Comparison of ENCODE assay signal across 13 mouse cellular contexts in the genomic region with DNA sequence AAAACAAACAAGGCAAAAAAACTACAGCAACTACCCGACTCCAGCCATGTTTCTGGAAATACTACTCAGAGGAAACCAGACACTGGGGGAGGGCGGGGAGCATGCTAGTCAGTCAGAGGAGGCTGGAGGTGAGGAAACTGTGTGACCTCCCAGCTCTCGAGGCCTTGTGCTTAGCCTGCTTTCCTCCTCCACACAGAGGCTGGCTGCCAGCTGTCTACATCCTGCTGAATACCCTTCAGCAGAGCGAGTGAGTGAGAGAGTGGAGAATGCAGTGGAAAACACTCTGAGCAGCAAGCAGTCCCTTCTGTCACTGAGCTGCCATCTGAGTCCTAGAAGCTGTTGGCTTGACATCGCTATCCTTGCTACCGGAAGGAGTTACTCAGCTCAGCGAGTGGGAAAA. TPM values are rescaled to one million over a fixed set of nuclear protein-coding genes. Genes with fewer than 3 reads are reported as not detected.
DNase-seq lines count a peak whose midpoint lies in the region; ATAC-seq and TF ChIP-seq lines count a peak whose summit lies in the region.
"Had no signal": no experiment of that assay in that cellular context is flagged by ENCODE, and none has a peak within 500 bp of the region (broad histone marks: within the 10 kb centered on the region; RNA-seq: fewer than 3 reads in every experiment).

No protein-coding gene starts in this region.

- H3K4me1 ChIP-seq in hindbrain, embryonic 10.5 days (replicated peaks): 0 out of 2 replicates have a peak, but pooled peaks cover 3% of the 10 kb centered on the region
- no peaks in the 10 kb centered on the region for H3K4me1 ChIP-seq in hindbrain, embryonic 16.5 days (ENCODE audit: control insufficient read depth, insufficient read depth, low read depth, low read length)
- no peaks in the 10 kb centered on the region for H3K4me1 ChIP-seq in stomach, embryonic 14.5 days (ENCODE audit: control insufficient read depth, insufficient read depth, low read length)
- H3K4me1 ChIP-seq in stomach, postnatal 0 days (replicated peaks; ENCODE audit: control insufficient read depth, insufficient read depth): no peaks in the 10 kb centered on the region
- H3K4me1 ChIP-seq in thymus, adult 2 months (replicated peaks; ENCODE audit: control insufficient read depth, insufficient read depth, low read length): no peaks in the 10 kb centered on the region

- no peak for TF ChIP-seq POLR2A in thymus, adult 2 months (IDR thresholded peaks at IDR 0.05; ENCODE audit: control insufficient read depth, extremely low read depth, insufficient read depth, low read length, poor library complexity)

- no peaks in the 10 kb centered on the region for H3K9me3 ChIP-seq in hindbrain, embryonic 10.5 days
- H3K9me3 ChIP-seq in hindbrain, embryonic 16.5 days (ENCODE audit: control insufficient read depth, low read length): no peaks in the 10 kb centered on the region
- peaks cover 4% of the 10 kb centered on the region; the same call in 1 of the 2 replicates for H3K9me3 ChIP-seq in stomach, embryonic 14.5 days (ENCODE audit: control insufficient read depth, low read depth, low read length)
- no peaks in the 10 kb centered on the region for H3K9me3 ChIP-seq in stomach, postnatal 0 days (ENCODE audit: control insufficient read depth, low read length)

- no peaks in the 10 kb centered on the region for H3K27me3 ChIP-seq in hindbrain, embryonic 10.5 days (ENCODE audit: insufficient read depth, poor library complexity, severe bottlenecking)
- no peaks in the 10 kb centered on the region for H3K27me3 ChIP-seq in hindbrain, embryonic 16.5 days (replicated peaks; ENCODE audit: control insufficient read depth, insufficient read depth, low read length)
- no peaks in the 10 kb centered on the region for H3K27me3 ChIP-seq in stomach, embryonic 14.5 days (ENCODE audit: control insufficient read depth, insufficient read depth, low read length)
- no peaks in the 10 kb centered on the region for H3K27me3 ChIP-seq in stomach, postnatal 0 days (ENCODE audit: control insufficient read depth, insufficient read depth, low read length)
- H3K27me3 ChIP-seq in thymus, adult 2 months (ENCODE audit: control insufficient read depth, insufficient read depth, low read length): no peaks in the 10 kb centered on the region

- no peak overlapping the region for H3K27ac ChIP-seq in hindbrain, embryonic 10.5 days
- H3K27ac ChIP-seq in hindbrain, embryonic 16.5 days (ENCODE audit: low read depth, low read length): no peak overlapping the region; the same call in 1 of the 2 replicates
- no peak overlapping the region for H3K27ac ChIP-seq in stomach, embryonic 14.5 days (ENCODE audit: low read length)
- no peak overlapping the region for H3K27ac ChIP-seq in stomach, postnatal 0 days (replicated peaks)
- H3K27ac ChIP-seq in thymus, adult 2 months (ENCODE audit: control insufficient read depth, insufficient read depth, low read length): no peak overlapping the region

- no peak for TF ChIP-seq CTCF in stomach, postnatal 0 days (IDR thresholded peaks at IDR 0.05; ENCODE audit: low read depth)
- TF ChIP-seq CTCF in thymus, adult 2 months (IDR thresholded peaks at IDR 0.05; ENCODE audit: borderline replicate concordance, control insufficient read depth, extremely low read depth, insufficient read depth, low read length, poor library complexity): no peak

- no peak overlapping the region for H3K4me2 ChIP-seq in hindbrain, embryonic 16.5 days (ENCODE audit: low read length)
- no peak overlapping the region for H3K4me2 ChIP-seq in stomach, embryonic 14.5 days (replicated peaks; ENCODE audit: low read depth, low read length)
- H3K4me2 ChIP-seq in stomach, postnatal 0 days (replicated peaks; ENCODE audit: low read depth): no peak overlapping the region

- DNase-seq in hindbrain, embryonic 10.5 days (ENCODE audit: low spot score): peak; percentile 10
- no peak for DNase-seq in stomach, postnatal 0 days (ENCODE audit: low spot score)
- peak; percentile 34 for DNase-seq in layer of hippocampus, postnatal 10 days (ENCODE audit: low spot score in 2 of 2)
- peak; percentile 22 for DNase-seq in telencephalon, adult 2 months (ENCODE audit: low read depth, low spot score)
- DNase-seq in thymus, adult 2 months: no peak
- no peak for DNase-seq in thymus, postnatal 25 days

- H3K4me3 ChIP-seq in hindbrain, embryonic 10.5 days: no peak overlapping the region
- H3K4me3 ChIP-seq in hindbrain, embryonic 16.5 days (ENCODE audit: low read length): no peak overlapping the region
- H3K4me3 ChIP-seq in stomach, embryonic 14.5 days (ENCODE audit: low read depth, low read length): no peak overlapping the region
- no peak overlapping the region for H3K4me3 ChIP-seq in stomach, postnatal 0 days (ENCODE audit: low read depth, low read length)
- H3K4me3 ChIP-seq in thymus, adult 2 months (ENCODE audit: control insufficient read depth, insufficient read depth, low read length): no peak overlapping the region
- H3K4me3 ChIP-seq: erythroblast, embryonic 14.5 days had no signal

- no peaks in the 10 kb centered on the region for H3K36me3 ChIP-seq in hindbrain, embryonic 10.5 days
- H3K36me3 ChIP-seq in hindbrain, embryonic 16.5 days (ENCODE audit: control insufficient read depth, insufficient read depth, low read length): no peaks in the 10 kb centered on the region
- no peaks in the 10 kb centered on the region for H3K36me3 ChIP-seq in stomach, embryonic 14.5 days (ENCODE audit: control insufficient read depth, insufficient read depth, low read length)
- H3K36me3 ChIP-seq in stomach, postnatal 0 days (ENCODE audit: control insufficient read depth, insufficient read depth, low read length): no peaks in the 10 kb centered on the region
- no peaks in the 10 kb centered on the region for H3K36me3 ChIP-seq in thymus, adult 2 months (ENCODE audit: control insufficient read depth, insufficient read depth, low read length)

- 70% methylated on average over 7 of the region's 7 CpGs for WGBS in hindbrain, embryonic 10.5 days
- 72% methylated on average over 7 of the region's 7 CpGs for WGBS in hindbrain, embryonic 16.5 days
- WGBS in stomach, embryonic 14.5 days: 57% methylated on average over 7 of the region's 7 CpGs
- 49% methylated on average over 7 of the region's 7 CpGs for WGBS in stomach, postnatal 0 days
- 77% methylated on average over 7 of the region's 7 CpGs for WGBS in thymus, adult 2 months

- no peak for TF ChIP-seq EP300 in stomach, postnatal 0 days (optimal IDR thresholded peaks at IDR 0.05)

- ATAC-seq in hindbrain, embryonic 16.5 days: no peak
- ATAC-seq in stomach, embryonic 14.5 days (ENCODE audit: insufficient number of reproducible peaks, insufficient read depth, low FRiP score, low read depth): peak; percentile 49; the same call in 1 of the 2 replicates
- ATAC-seq in stomach, postnatal 0 days (ENCODE audit: low FRiP score, low TSS enrichment): no peak

- no peak overlapping the region for H3K9ac ChIP-seq in hindbrain, embryonic 16.5 days (ENCODE audit: low read depth, low read length)
- H3K9ac ChIP-seq in stomach, embryonic 14.5 days (replicated peaks; ENCODE audit: low read depth, low read length): no peak overlapping the region
- no peak overlapping the region for H3K9ac ChIP-seq in stomach, postnatal 0 days (ENCODE audit: low read length)

RNA-seq across cellular contexts. Expression of a gene that starts 30.2 kb away (rescaled TPM):
- polyA plus RNA-seq in hindbrain, embryonic 10.5 days (2016; fragmentation: Nextera tagmentation; extraction: Ambion mirVana): not detected in 2 replicates
- not detected in 2 replicates for polyA plus RNA-seq in hindbrain, embryonic 16.5 days (2015; fragmentation: Nextera tagmentation; extraction: Ambion mirVana)
- polyA plus RNA-seq in stomach, embryonic 14.5 days (2014; fragmentation: Nextera tagmentation; extraction: Ambion mirVana): 0.22 TPM in 1 of 2 replicates, not detected in the other
- 0.12 and 0.17 TPM in 2 replicates for polyA plus RNA-seq in stomach, postnatal 0 days (2015; fragmentation: Nextera tagmentation; extraction: Ambion mirVana)
- not detected for total RNA-seq in layer of hippocampus, postnatal 10 days (2021)
- 0.06 TPM in 1 of 2 replicates, not detected in the other for polyA plus RNA-seq in thymus, adult 2 months (2012; rRNA removed)
- total RNA-seq: MEL had no signal
- polyA plus RNA-seq: erythroblast, embryonic 14.5 days; liver, embryonic 16.5 days; neural tube, embryonic 11.5 days; testis, adult 2 months had no signal

RNA-seq across cellular contexts. Expression of a gene that starts 44.7 kb away (rescaled TPM):
- polyA plus RNA-seq in hindbrain, embryonic 10.5 days (2016; fragmentation: Nextera tagmentation; extraction: Ambion mirVana): 28.5 and 29.3 TPM in 2 replicates
- 23.8 and 69.7 TPM in 2 replicates for polyA plus RNA-seq in hindbrain, embryonic 16.5 days (2015; fragmentation: Nextera tagmentation; extraction: Ambion mirVana)
- polyA plus RNA-seq in stomach, embryonic 14.5 days (2014; fragmentation: Nextera tagmentation; extraction: Ambion mirVana): 42.8 and 52.9 TPM in 2 replicates
- 24.5 and 25.4 TPM in 2 replicates for polyA plus RNA-seq in stomach, postnatal 0 days (2015; fragmentation: Nextera tagmentation; extraction: Ambion mirVana)
- 100 to 1,000 TPM; 124 to 134 TPM for total RNA-seq in layer of hippocampus, postnatal 10 days (2021)
- polyA plus RNA-seq in thymus, adult 2 months (2012; rRNA removed): 23.2 and 24.4 TPM in 2 replicates

Comparison
In these comparisons a context has a peak if more than half of its experiments do, and no peak if none do; other contexts are left out.
1. DNase-seq: peak in hindbrain, embryonic 10.5 days (single experiment), layer of hippocampus, postnatal 10 days (2 of 2) and telencephalon, adult 2 months (single experiment); none in stomach, postnatal 0 days (single experiment), thymus, adult 2 months (single experiment) and thymus, postnatal 25 days (single experiment).